Mouse (Mus musculus): ENCODE results near the gene Fam76b. TPM values are rescaled to one million over a fixed set of nuclear protein-coding genes. Genes with fewer than 3 reads are reported as not detected.
"Not testable (repeated sequence)": the region's sequence is repeated elsewhere in the genome, so short reads cannot be mapped to it uniquely, and the experiment has no call there.

Fam76b gene
- 9.0 and 11.7 TPM in 2 replicates for polyA plus RNA-seq (2012; rRNA removed)
- polyA plus RNA-seq (2014; fragmentation: Nextera tagmentation; extraction: Ambion mirVana) = 8.5 and 8.9 TPM in 2 replicates

GRCm38 (mm10) chr9:13827406-13828086, at the start of gene Fam76b:
Gene Fam76b (plus strand): TSS chr9:13827716.
- ATAC-seq (ENCODE audit: insufficient read depth) (peak; percentile 86), DNase-seq (ENCODE audit: low read depth in 3 of 3, low spot score in 3 of 3) (peak; percentile 100)
- WGBS (ENCODE audit: insufficient replicate concordance) = 0% methylated on average over 67 of the region's 67 CpGs
- H3K4me1 ChIP-seq (replicated peaks; ENCODE audit: control insufficient read depth in 2 of 2, insufficient read depth in 2 of 2, low read length in 1 of 2) = peaks cover 11 to 15% of the 10 kb centered on the region in 2 experiments
- no peaks in the 10 kb centered on the region for H3K27me3 ChIP-seq (ENCODE audit: control insufficient read depth, insufficient read depth, low read length)
- TF ChIP-seq EP300 (IDR thresholded peaks at IDR 0.05; ENCODE audit: low read depth) (peak; percentile 20; the same call in 1 of the 2 replicates), CTCF (IDR thresholded peaks at IDR 0.05; ENCODE audit: low read depth) (no peak)
- H3K36me3 ChIP-seq (replicated peaks; ENCODE audit: control insufficient read depth, insufficient read depth, low read depth) = peaks cover 18% of the 10 kb centered on the region
- H3K27ac ChIP-seq = peak within 1 kb of the TSS; percentile 92
- peak within 1 kb of the TSS; percentile 87 for H3K9ac ChIP-seq (replicated peaks)
- no peaks in the 10 kb centered on the region for H3K9me3 ChIP-seq (ENCODE audit: control insufficient read depth, low read length)
- H3K4me2 ChIP-seq (ENCODE audit: low read depth) = peak within 1 kb of the TSS; percentile 84
- H3K4me3 ChIP-seq (ENCODE audit: insufficient read depth in 1 of 2, low read depth in 2 of 2, low read length in 2 of 2) = peak within 1 kb of the TSS; percentile 81 to 89

- TF ChIP-seq EP300 (IDR thresholded peaks at IDR 0.05; ENCODE audit: low read depth) (no peak), CTCF (IDR thresholded peaks at IDR 0.05; ENCODE audit: low read depth) (no peak)
- no peak overlapping the region for H3K27ac ChIP-seq
- H3K9me3 ChIP-seq (ENCODE audit: control insufficient read depth, low read length) = no peaks in the 10 kb centered on the region
- no peaks in the 10 kb centered on the region for H3K27me3 ChIP-seq (ENCODE audit: control insufficient read depth, insufficient read depth, low read length)
- no peak overlapping the region for H3K4me2 ChIP-seq (ENCODE audit: low read depth)
- DNase-seq (ENCODE audit: low read depth in 3 of 3, low spot score in 3 of 3) (no peak), ATAC-seq (ENCODE audit: insufficient read depth) (no peak)
- no peaks in the 10 kb centered on the region for H3K4me1 ChIP-seq (replicated peaks; ENCODE audit: control insufficient read depth in 2 of 2, insufficient read depth in 2 of 2, low read length in 1 of 2)
- H3K4me3 ChIP-seq (ENCODE audit: insufficient read depth in 1 of 2, low read depth in 2 of 2, low read length in 2 of 2) = no peak overlapping the region
- 69% methylated on average over 1 of the region's 1 CpGs for WGBS (ENCODE audit: insufficient replicate concordance)
- no peaks in the 10 kb centered on the region; the same call in 1 of the 2 replicates for H3K36me3 ChIP-seq (replicated peaks; ENCODE audit: control insufficient read depth, insufficient read depth, low read depth)
- no peak overlapping the region for H3K9ac ChIP-seq (replicated peaks)
These were observed 45.5 kb upstream of the Fam76b start for GRCm38 (mm10) chr9:13781985-13782384.

- not testable (repeated sequence) for ATAC-seq (ENCODE audit: insufficient read depth); H3K27ac ChIP-seq; H3K4me2 ChIP-seq (ENCODE audit: low read depth); H3K9ac ChIP-seq (replicated peaks); H3K9me3 ChIP-seq (ENCODE audit: control insufficient read depth, low read length); H3K4me1 ChIP-seq (replicated peaks; ENCODE audit: control insufficient read depth in 2 of 2, insufficient read depth in 2 of 2, low read length in 1 of 2); H3K4me3 ChIP-seq (ENCODE audit: insufficient read depth in 1 of 2, low read depth in 2 of 2, low read length in 2 of 2); H3K27me3 ChIP-seq (ENCODE audit: control insufficient read depth, insufficient read depth, low read length); H3K36me3 ChIP-seq (replicated peaks; ENCODE audit: control insufficient read depth, insufficient read depth, low read depth); DNase-seq (ENCODE audit: low read depth in 3 of 3, low spot score in 3 of 3)
- 85% methylated on average over 7 of the region's 8 CpGs for WGBS (ENCODE audit: insufficient replicate concordance)
These were observed 36.7 kb upstream of the Fam76b start for GRCm38 (mm10) chr9:13790864-13791263.

GRCm38 (mm10) chr9:13794302-13794701, 33.2 kb upstream of the Fam76b start:
- no peak for DNase-seq (ENCODE audit: low read depth in 3 of 3, low spot score in 3 of 3)
- no peak overlapping the region for H3K4me3 ChIP-seq (ENCODE audit: insufficient read depth in 1 of 2, low read depth in 2 of 2, low read length in 2 of 2)
- no peak overlapping the region for H3K4me2 ChIP-seq (ENCODE audit: low read depth)
- H3K27me3 ChIP-seq (ENCODE audit: control insufficient read depth, insufficient read depth, low read length) = no peaks in the 10 kb centered on the region
- no peak overlapping the region for H3K27ac ChIP-seq
- H3K4me1 ChIP-seq (replicated peaks; ENCODE audit: control insufficient read depth in 2 of 2, insufficient read depth in 2 of 2, low read length in 1 of 2) = no peaks in the 10 kb centered on the region
- H3K9ac ChIP-seq (replicated peaks) = no peak overlapping the region
- peaks cover 5% of the 10 kb centered on the region for H3K36me3 ChIP-seq (replicated peaks; ENCODE audit: control insufficient read depth, insufficient read depth, low read depth)
- WGBS (ENCODE audit: insufficient replicate concordance) = 57% methylated on average over 1 of the region's 1 CpGs
- ATAC-seq (ENCODE audit: insufficient read depth) = no peak
- TF ChIP-seq CTCF (IDR thresholded peaks at IDR 0.05; ENCODE audit: low read depth) = 0 out of 2 replicates have a peak, but pooled peaks have one; percentile 11
- TF ChIP-seq EP300 (IDR thresholded peaks at IDR 0.05; ENCODE audit: low read depth) = no peak
- H3K9me3 ChIP-seq (ENCODE audit: control insufficient read depth, low read length) = no peaks in the 10 kb centered on the region

GRCm38 (mm10) chr9:13794756-13795155, 32.8 kb upstream of the Fam76b start:
- ATAC-seq (ENCODE audit: insufficient read depth) (peak; percentile 65; the same call in 1 of the 2 replicates), DNase-seq (ENCODE audit: low read depth in 3 of 3, low spot score in 3 of 3) (peak in 2 of 3 experiments; percentile 9)
- Histone ChIP-seq H3K4me1 (replicated peaks; ENCODE audit: control insufficient read depth in 2 of 2, insufficient read depth in 2 of 2, low read length in 1 of 2) (no peaks in the 10 kb centered on the region), H3K9me3 (ENCODE audit: control insufficient read depth, low read length) (no peaks in the 10 kb centered on the region), H3K27me3 (ENCODE audit: control insufficient read depth, insufficient read depth, low read length) (no peaks in the 10 kb centered on the region), H3K36me3 (replicated peaks; ENCODE audit: control insufficient read depth, insufficient read depth, low read depth) (peaks cover 7% of the 10 kb centered on the region), H3K4me3 (ENCODE audit: insufficient read depth in 1 of 2, low read depth in 2 of 2, low read length in 2 of 2) (no peak overlapping the region), H3K27ac (no peak overlapping the region), H3K9ac (replicated peaks) (no peak overlapping the region), H3K4me2 (ENCODE audit: low read depth) (no peak overlapping the region)
- WGBS (ENCODE audit: insufficient replicate concordance) = 58% methylated on average over 2 of the region's 2 CpGs
- TF ChIP-seq CTCF (IDR thresholded peaks at IDR 0.05; ENCODE audit: low read depth) = no peak
- peak; percentile 21; the same call in 1 of the 2 replicates for TF ChIP-seq EP300 (IDR thresholded peaks at IDR 0.05; ENCODE audit: low read depth)

Measured in liver, embryonic 14.5 days (tissue).